8 mouse cellular contexts compared by ENCODE assay signal in genomic region chr3:102995605-102996321, GRCm38 (mm10). TPM values are rescaled to one million over a fixed set of nuclear protein-coding genes. Genes with fewer than 3 reads are reported as not detected.
DNase-seq lines count a peak whose midpoint lies in the region; ATAC-seq and TF ChIP-seq lines count a peak whose summit lies in the region.

TSS of gene Sike1 (plus strand) at chr3:102995708.

- peak within 1 kb of the TSS; percentile 83 for H3K4me3 ChIP-seq in forebrain, embryonic 15.5 days
- peak within 1 kb of the TSS; percentile 98 for H3K4me3 ChIP-seq in lung, adult 2 months (replicated peaks; ENCODE audit: extremely low read depth, low read depth, low read length)

- peaks cover 23% of the 10 kb centered on the region for H3K36me3 ChIP-seq in forebrain, embryonic 15.5 days

- peak within 1 kb of the TSS; percentile 57 for H3K4me2 ChIP-seq in forebrain, embryonic 15.5 days (replicated peaks)

- peak; percentile 95 for DNase-seq in ES-CJ7 (ENCODE audit: low read depth, low spot score)
- peak; percentile 91 for DNase-seq in cerebellum, adult 11 months
- DNase-seq in heart, postnatal 25 days (ENCODE audit: low spot score) = peak; percentile 93
- DNase-seq in layer of hippocampus, adult 18-20 months (ENCODE audit: low spot score in 2 of 2) = peak; percentile 92 to 95
- peak; percentile 97 for DNase-seq in lung, adult 2 months
- DNase-seq in thymus, adult 18-20 months = peak; percentile 90 to 92

- under 1% methylated on average over 60 of the region's 60 CpGs for WGBS in forebrain, embryonic 15.5 days
- 1% methylated on average over 60 of the region's 60 CpGs for WGBS in lung, adult 2 months

- ATAC-seq in forebrain, embryonic 15.5 days (replicated peaks) = peak; percentile 98
- ATAC-seq in neutrophil, adult 5-6 weeks (ENCODE audit: extremely low read depth, insufficient number of reproducible peaks, low FRiP score, poor library complexity, severe bottlenecking) = peak; percentile 92

- intact Hi-C loops in heart, postnatal 25 days (cut with DNase I) = loop anchor here (5.0 to 10.0 kb wide), 2 partner anchors 62 to 271 kb away; partner anchors contain the start of gene Nras

- H3K4me1 ChIP-seq in forebrain, embryonic 15.5 days = peaks cover 14% of the 10 kb centered on the region
- H3K4me1 ChIP-seq in lung, adult 2 months (ENCODE audit: control insufficient read depth, insufficient read depth, low read length) = peaks cover 7% of the 10 kb centered on the region

- no peaks in the 10 kb centered on the region for H3K9me3 ChIP-seq in forebrain, embryonic 15.5 days

- H3K9ac ChIP-seq in forebrain, embryonic 15.5 days (replicated peaks) = peak within 1 kb of the TSS; percentile 92

- peak within 1 kb of the TSS; percentile 88 for H3K27ac ChIP-seq in forebrain, embryonic 15.5 days (replicated peaks)

- H3K27me3 ChIP-seq in forebrain, embryonic 15.5 days = no peaks in the 10 kb centered on the region

- TF ChIP-seq CTCF in lung, adult 2 months (IDR thresholded peaks at IDR 0.05; ENCODE audit: insufficient read depth, low read length) = no peak

- peak; percentile 91 for TF ChIP-seq POLR2A in lung, adult 2 months (IDR thresholded peaks at IDR 0.05; ENCODE audit: borderline replicate concordance, extremely low read depth, low read depth, low read length)

RNA-seq across cellular contexts. Expression of gene Sike1, which starts in this region (rescaled TPM):
- 54.9 and 55.8 TPM in 2 replicates for polyA plus RNA-seq in forebrain, embryonic 15.5 days (2015; fragmentation: Nextera tagmentation; extraction: Ambion mirVana)
- 10 to 100 TPM; 78.0 to 89.5 TPM for total RNA-seq in heart, postnatal 25 days (2021)
- 10 to 100 TPM; 64.1 to 65.3 TPM for total RNA-seq in layer of hippocampus, adult 18-20 months (2021)
- 22.9 and 30.8 TPM in 2 replicates for polyA plus RNA-seq in lung, adult 2 months (2012; rRNA removed)
- 85.5 and 92.5 TPM in 2 replicates for total RNA-seq in neutrophil, adult 5-6 weeks (2017)

Comparison
In these comparisons a context has a peak if more than half of its experiments do, and no peak if none do; other contexts are left out.
1. Peak in every context shown above with its lines: DNase-seq, ATAC-seq, H3K4me3 ChIP-seq and H3K27ac ChIP-seq.